Mouse (Mus musculus) ES-E14 (cell line): ENCODE measurements around the gene Slc35c1.

Experiments used
- CHD2 ChIP-seq: IDR thresholded peaks from 2 replicates; pipeline ENCODE4 v1.6.1; 2014; ENCODE audit warnings: mild to moderate bottlenecking, low read depth, low read length, inconsistent platforms
- ZNF384 ChIP-seq: IDR thresholded peaks from 2 replicates; pipeline ENCODE4 v1.6.1; 2012; ENCODE audit warnings: low read depth, low read length, inconsistent platforms

GRCm38 (mm10) chr2:92483505-92483904 is 23.2 kb upstream of the Slc35c1 start:
- TF ChIP-seq CHD2 (no peak), ZNF384 (no peak)
